Mouse (Mus musculus) cortical plate, adult 2 months (tissue): Measurements from ENCODE around the gene Dusp3. TPM values are rescaled to one million over a fixed set of nuclear protein-coding genes. Genes with fewer than 3 reads are reported as not detected.
A peak's percentile ranks its signal among the peaks of the same experiment; 100 is the strongest.

Source experiments
- H3K27ac ChIP-seq: fragments of 200-500 bp; 2 replicates; pipeline ENCODE4 v1.5.1; 2012; ENCODE audit warnings: low read length, control low read depth, inconsistent platforms; ENCODE audit not compliant: insufficient read depth
- H3K4me1 ChIP-seq: fragments of 200-500 bp; 2 replicates; pipeline ENCODE4 v1.6.1; 2011; ENCODE audit warnings: low read length; ENCODE audit not compliant: control insufficient read depth, insufficient read depth
- H3K4me3 ChIP-seq: fragments of 200-500 bp; 2 replicates; pipeline ENCODE4 v1.5.1; 2011; ENCODE audit warnings: mild to moderate bottlenecking, low read length, control low read depth; ENCODE audit not compliant: insufficient read depth
- CTCF ChIP-seq: fragments of 200-500 bp; IDR thresholded peaks from 2 replicates; pipeline ENCODE4 v1.5.1; 2011; ENCODE audit warnings: mild to moderate bottlenecking, control low read depth, low read length; ENCODE audit not compliant: insufficient read depth; ENCODE audit errors: extremely low read depth
- POLR2A ChIP-seq: fragments of 200-500 bp; IDR thresholded peaks from 2 replicates; pipeline ENCODE4 v1.6.1; 2011; ENCODE audit warnings: mild to moderate bottlenecking, low read length, control low read depth; ENCODE audit not compliant: insufficient read depth; ENCODE audit errors: extremely low read depth
- polyA plus RNA-seq: library from polyadenylated mRNA; depleted of rRNA; stranded (reverse); fragments of >200 nt; gene quantifications from 2 replicates; pipeline ENCODE4 v1.2.3, GENCODE M21; 2012

Gene Dusp3
- polyA plus RNA-seq, 1 experiment: 171 TPM

GRCm38 (mm10) chr11:102015472-102015871 lies 28.7 kb upstream of the Dusp3 start:
- TF ChIP-seq POLR2A (no peak), CTCF (no peak)
- 0 out of 2 replicates have a peak, but pooled peaks cover 2% of the 10 kb centered on the region for H3K4me1 ChIP-seq
- H3K27ac ChIP-seq: no peak overlapping the region
- H3K4me3 ChIP-seq: no peak overlapping the region

- TF ChIP-seq POLR2A: no peak
- TF ChIP-seq CTCF: no peak
Observed at GRCm38 (mm10) chr11:102013201-102013600, 26.4 kb upstream of the Dusp3 start.

GRCm38 (mm10) chr11:102011510-102011909 lies 24.7 kb upstream of the Dusp3 start:
- Histone ChIP-seq H3K4me3 (no peak overlapping the region), H3K4me1 (peaks cover 2% of the 10 kb centered on the region; the same call in 1 of the 2 replicates), H3K27ac (no peak overlapping the region)
- TF ChIP-seq POLR2A (no peak), CTCF (no peak)

More at GRCm38 (mm10) chr11:102013201-102013600, 26.4 kb upstream of the Dusp3 start:
- Histone ChIP-seq H3K4me1 (peaks cover 2% of the 10 kb centered on the region; the same call in 1 of the 2 replicates), H3K4me3 (no peak overlapping the region), H3K27ac (no peak overlapping the region)

GRCm38 (mm10) chr11:102010140-102010539 lies 23.3 kb upstream of the Dusp3 start:
- H3K4me1 ChIP-seq: peaks cover 2% of the 10 kb centered on the region; the same call in 1 of the 2 replicates
- H3K4me3 ChIP-seq: no peak overlapping the region
- H3K27ac ChIP-seq: no peak overlapping the region
- TF ChIP-seq POLR2A (no peak), CTCF (no peak)

- Histone ChIP-seq H3K27ac (no peak overlapping the region), H3K4me1 (peaks cover 2% of the 10 kb centered on the region; the same call in 1 of the 2 replicates), H3K4me3 (no peak overlapping the region)
- no peak for TF ChIP-seq POLR2A
- no peak for TF ChIP-seq CTCF
Observed at GRCm38 (mm10) chr11:102008954-102009637, 22.3 kb upstream of the Dusp3 start.

GRCm38 (mm10) chr11:102008372-102008771 lies 21.6 kb upstream of the Dusp3 start:
- H3K4me1 ChIP-seq: peaks cover 2% of the 10 kb centered on the region; the same call in 1 of the 2 replicates
- no peak overlapping the region for H3K4me3 ChIP-seq
- TF ChIP-seq CTCF (no peak), POLR2A (no peak)
- no peak overlapping the region for H3K27ac ChIP-seq

GRCm38 (mm10) chr11:102006688-102007087 lies 19.9 kb upstream of the Dusp3 start:
- H3K4me3 ChIP-seq: no peak overlapping the region
- TF ChIP-seq CTCF (no peak), POLR2A (no peak)
- H3K27ac ChIP-seq: no peak overlapping the region
- H3K4me1 ChIP-seq: peaks cover 2% of the 10 kb centered on the region; the same call in 1 of the 2 replicates

GRCm38 (mm10) chr11:102006271-102006670 lies 19.5 kb upstream of the Dusp3 start:
- no peak for TF ChIP-seq POLR2A
- no peak for TF ChIP-seq CTCF
- Histone ChIP-seq H3K27ac (no peak overlapping the region), H3K4me3 (no peak overlapping the region), H3K4me1 (peaks cover 2% of the 10 kb centered on the region; the same call in 1 of the 2 replicates)

GRCm38 (mm10) chr11:102004251-102004650 lies 17.4 kb upstream of the Dusp3 start:
- Histone ChIP-seq H3K4me1 (no peaks in the 10 kb centered on the region), H3K27ac (no peak overlapping the region), H3K4me3 (no peak overlapping the region)
- TF ChIP-seq CTCF: peak; percentile 22; the same call in 1 of the 2 replicates
- TF ChIP-seq POLR2A: no peak

GRCm38 (mm10) chr11:101999466-101999865 lies 12.7 kb upstream of the Dusp3 start:
- TF ChIP-seq POLR2A: no peak
- TF ChIP-seq CTCF: no peak
- no peak overlapping the region for H3K4me3 ChIP-seq
- no peaks in the 10 kb centered on the region for H3K4me1 ChIP-seq
- no peak overlapping the region for H3K27ac ChIP-seq
